Mouse (Mus musculus): ENCODE data around the gene Srrt.
A peak's percentile ranks its signal among the peaks of the same experiment; 100 is the strongest.

The Srrt gene

GRCm38 (mm10) chr5:137307071-137307912 lies at the start of gene Srrt:
Srrt (minus strand) TSS chr5:137307674.
- DNase-seq (ENCODE audit: extremely low read depth, low read depth, low spot score): peak; percentile 63

DNA sequence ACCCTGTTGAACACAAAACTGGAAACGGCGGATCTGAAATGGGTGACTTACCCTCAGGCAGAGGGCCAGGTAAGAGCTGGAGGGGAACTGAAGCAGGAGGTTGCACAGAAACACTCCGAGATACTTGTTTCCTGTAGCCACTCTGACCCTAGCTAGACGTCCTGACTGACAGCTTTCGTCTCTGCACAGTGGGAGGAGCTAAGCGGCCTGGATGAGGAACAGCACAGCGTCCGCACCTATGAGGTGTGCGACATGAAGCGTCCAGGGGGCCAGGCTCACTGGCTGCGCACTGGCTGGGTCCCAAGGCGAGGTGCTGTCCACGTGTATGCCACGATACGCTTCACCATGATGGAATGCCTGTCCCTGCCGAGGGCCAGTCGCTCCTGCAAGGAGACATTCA lies 46.6 kb upstream of the Srrt start:
- DNase-seq (ENCODE audit: extremely low read depth, low read depth, low spot score): no peak

DNA sequence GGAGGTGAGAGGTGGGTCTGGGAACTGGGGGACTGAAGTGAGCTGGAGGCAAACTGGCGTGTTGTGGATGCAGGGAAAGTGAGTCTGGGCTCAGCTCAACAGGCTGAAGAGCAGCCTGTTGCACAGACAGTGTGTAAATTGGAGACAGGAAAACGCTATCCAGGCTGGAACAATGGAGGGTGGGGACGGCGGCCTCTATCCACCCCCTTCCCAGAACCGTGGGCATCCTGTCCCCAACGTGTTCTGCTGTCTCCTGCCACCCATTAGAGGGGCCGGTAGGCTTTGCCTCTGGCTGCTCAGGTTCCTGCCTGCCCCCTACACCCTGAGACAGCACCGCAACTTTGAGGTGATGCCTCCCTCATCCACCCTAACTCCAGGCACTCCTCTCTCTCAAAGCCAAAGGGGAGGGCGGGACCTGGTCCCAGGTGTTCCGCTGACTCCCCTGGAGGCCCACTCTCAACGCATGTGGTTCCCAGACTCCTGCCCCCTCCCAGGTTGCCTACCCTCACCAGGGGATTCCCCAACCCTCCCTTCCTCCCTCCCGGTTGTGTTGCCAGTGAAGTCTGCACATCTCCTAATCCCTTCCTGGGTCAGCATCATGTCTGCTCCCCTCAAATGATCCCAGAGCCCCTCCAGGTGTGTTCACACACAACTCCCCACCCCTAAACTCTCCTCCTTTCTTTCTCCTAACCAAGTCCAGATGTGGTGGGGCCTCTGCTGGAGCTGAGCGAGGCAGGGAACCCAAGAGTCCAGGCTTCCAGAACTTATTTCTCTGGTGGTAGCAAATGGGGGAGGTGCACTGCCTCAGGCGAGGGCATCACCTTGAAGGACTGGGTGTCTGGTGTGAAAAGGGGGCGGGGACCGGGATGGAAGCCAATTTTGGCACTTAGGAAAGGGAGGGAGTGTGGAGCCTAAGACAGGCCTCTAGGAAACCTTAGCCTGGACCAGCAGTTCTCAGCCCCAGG lies 44.8 kb upstream of the Srrt start:
- no peak for DNase-seq (ENCODE audit: extremely low read depth, low read depth, low spot score)

- DNase-seq (ENCODE audit: extremely low read depth, low read depth, low spot score): no peak
These were observed 43.9 kb upstream of the Srrt start for GRCm38 (mm10) chr5:137351394-137351793.

DNA sequence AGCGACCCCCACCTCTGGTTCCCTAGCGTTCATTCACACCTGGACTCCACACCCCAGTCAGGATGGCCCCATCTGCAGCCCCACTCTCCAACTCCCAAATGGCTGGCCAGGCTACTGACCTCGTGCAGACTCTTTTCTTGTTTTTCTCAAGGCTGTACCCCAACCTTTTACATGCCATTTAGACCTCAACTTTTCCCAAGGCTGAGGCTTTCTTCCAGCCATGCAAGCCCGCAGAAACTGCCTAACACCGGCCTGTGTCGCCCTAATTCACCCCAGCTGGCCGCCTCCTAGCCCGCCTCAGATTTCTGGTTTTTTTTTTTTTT lies 43.5 kb upstream of the Srrt start:
- no peak for DNase-seq (ENCODE audit: extremely low read depth, low read depth, low spot score)

DNA sequence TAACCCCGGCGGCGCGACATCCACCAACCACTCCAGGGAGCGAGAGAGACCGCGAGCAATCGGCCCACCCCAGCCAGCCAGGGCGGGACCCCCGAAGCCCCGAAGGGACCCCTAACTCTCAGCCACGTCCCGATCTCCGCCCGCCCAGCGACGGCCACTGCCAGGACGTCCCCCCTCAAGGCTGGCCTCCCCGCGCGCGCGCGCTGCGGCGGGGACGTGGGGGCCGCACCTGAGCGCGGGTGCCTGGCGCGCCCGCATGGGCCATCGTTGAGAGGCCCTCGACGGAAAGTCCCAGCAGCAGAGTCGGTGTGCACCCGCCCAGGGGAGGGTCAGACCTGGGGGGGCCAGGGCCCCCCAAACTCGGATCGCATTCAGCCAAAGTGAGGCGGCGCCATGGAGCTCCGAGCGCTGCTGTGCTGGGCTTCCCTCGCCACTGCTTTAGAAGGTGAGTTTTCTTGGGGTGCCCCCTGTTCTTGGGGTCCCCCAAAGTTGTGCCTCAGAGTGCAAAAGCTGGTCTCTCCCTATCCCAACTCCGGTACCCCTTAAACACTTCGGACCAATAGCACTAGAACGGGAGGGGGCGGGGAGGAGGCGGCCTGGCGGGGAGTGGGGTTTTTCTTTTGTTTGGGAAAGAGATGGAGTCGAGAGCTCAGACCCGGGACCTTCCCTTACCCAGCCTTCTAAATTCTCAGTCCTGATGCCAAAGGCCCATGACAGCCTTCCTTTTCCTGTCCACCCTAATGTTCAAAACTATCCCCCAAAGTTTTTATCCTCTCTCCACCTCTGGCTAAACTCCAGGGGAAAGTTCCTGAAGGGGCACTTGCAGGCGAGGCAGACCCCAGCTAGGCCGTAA lies 43.0 kb upstream of the Srrt start:
- no peak for DNase-seq (ENCODE audit: extremely low read depth, low read depth, low spot score)

- DNase-seq (ENCODE audit: extremely low read depth, low read depth, low spot score): no peak
These were observed 42.1 kb upstream of the Srrt start, which contains the start of gene Ephb4 for GRCm38 (mm10) chr5:137349384-137350204. Ephb4 (plus strand) TSS chr5:137350109.

DNA sequence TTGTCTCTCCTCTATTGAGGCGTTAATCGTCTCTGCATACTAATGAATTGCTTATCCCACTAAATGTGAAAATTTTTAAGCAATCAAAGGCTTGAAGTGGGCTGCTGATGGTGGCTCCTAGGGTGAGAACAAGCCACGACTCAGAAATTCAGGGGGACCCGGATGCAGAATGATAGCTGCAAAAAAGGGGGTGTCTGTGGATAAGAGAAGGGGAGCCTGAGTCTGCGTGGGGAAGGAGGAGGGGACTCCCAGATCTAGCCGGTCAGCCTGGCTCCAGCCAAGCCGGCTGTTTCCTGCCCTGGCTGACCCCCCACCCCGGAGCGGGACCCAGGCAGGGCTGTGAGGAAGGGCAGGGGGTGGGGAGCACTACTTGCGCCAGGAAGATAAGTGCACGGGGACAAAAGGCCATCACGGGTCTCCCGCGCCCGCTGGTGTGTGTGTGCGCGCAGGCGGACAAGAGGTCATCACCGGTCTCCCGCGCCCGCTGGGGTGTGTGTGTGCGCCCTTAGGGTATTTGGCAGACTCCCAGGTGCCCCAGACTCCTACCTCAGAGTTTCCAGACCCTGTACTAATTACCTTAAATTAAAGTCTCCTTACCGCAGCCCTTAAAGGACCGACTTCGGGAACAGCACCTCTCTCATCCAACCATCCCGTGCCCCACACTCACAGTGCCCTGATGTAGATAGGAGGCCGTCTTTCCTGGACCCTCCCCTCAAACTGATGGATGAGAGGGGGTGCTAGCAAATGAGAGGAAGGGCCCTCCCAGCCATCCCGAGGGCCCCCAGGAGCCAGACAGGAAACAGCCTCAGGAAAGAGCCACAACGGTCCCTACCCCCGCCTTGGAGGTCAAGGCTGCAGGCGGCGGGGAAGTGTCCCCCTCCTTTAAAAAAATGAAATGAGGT lies 41.3 kb upstream of the Srrt start:
- DNase-seq (ENCODE audit: extremely low read depth, low read depth, low spot score): no peak

DNA sequence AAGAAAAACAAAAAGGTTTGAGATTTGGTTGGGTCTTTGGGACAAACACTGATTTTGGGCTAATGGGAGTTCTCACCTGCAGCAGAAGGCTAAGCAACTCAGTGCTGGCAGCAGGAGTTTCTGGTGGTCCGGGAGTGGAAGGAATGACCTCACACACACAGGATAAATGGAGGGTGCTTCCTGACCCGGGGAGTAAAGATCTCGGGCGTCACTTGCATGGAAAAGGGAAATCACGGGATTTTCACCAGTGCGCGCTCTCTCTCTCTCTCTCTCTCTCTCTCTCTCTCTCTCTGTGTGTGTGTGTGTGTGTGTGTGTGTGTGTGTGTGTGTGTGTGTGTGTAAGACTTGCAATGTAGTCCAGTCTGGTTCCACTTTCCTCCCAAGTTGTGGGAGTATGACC lies 40.4 kb upstream of the Srrt start:
- no peak for DNase-seq (ENCODE audit: extremely low read depth, low read depth, low spot score)

GRCm38 (mm10) chr5:137346983-137347382 lies 39.5 kb upstream of the Srrt start:
- no peak for DNase-seq (ENCODE audit: extremely low read depth, low read depth, low spot score)

DNA sequence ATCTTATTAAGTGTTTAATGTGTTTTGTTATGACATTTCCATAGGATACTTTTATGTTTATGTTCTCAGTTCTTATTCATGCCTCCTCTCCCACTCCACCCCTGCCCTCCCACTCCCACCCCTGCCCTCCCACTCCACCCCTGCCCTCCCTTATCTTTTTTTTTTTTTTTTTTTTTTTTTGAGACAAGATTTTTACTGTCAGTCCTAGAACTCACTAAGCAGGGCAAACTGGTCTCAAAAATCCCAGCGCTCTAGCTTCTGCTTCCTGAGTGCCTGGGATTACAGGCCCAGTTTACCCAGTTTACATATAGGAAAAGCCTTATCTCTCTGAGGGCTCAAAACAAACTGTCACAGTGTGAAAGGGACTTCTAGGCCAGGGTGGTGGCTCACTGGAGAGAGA lies 38.9 kb upstream of the Srrt start:
- DNase-seq (ENCODE audit: extremely low read depth, low read depth, low spot score): no peak

DNA sequence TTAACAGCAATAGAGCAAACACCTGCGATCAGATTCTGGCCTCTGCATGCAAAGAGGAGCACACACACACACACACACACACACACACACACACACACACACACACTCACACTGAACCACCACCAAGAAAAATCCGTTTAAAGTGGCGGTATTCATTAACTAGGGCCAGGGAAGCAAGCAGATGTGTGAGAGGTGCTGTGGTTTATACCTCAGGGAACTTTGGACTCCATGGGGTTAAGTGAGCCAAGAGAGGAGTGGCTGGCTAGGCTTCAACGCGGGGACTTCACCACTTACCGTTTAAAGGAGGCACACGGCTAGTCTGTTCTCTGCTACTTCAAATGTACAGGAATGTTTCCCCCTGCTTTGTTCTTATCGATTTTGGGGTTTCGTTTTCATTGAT lies 38.3 kb upstream of the Srrt start:
- DNase-seq (ENCODE audit: extremely low read depth, low read depth, low spot score): no peak

DNA sequence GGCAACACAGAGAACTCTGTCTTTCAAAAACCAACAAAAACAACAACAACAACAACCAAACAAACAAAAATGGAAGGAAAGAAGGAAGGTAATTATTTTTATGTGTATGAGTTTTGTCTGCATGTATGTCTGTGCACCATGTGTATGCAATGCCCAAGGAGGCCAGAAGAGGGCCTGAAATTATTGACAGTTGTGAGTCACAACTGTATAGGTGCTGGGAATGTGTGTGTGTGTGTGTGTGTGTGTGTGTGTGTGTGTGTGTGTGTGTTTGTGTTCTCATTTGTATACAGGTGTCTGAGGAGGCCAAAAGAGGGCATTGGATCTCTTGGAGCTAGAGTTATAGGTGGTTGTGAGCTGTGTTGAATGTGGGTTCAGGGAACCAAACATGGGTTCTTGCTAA lies 36.4 kb upstream of the Srrt start:
- DNase-seq (ENCODE audit: extremely low read depth, low read depth, low spot score): no peak

- DNase-seq (ENCODE audit: extremely low read depth, low read depth, low spot score): no peak
These were observed 35.9 kb upstream of the Srrt start for GRCm38 (mm10) chr5:137343412-137343811.

DNA sequence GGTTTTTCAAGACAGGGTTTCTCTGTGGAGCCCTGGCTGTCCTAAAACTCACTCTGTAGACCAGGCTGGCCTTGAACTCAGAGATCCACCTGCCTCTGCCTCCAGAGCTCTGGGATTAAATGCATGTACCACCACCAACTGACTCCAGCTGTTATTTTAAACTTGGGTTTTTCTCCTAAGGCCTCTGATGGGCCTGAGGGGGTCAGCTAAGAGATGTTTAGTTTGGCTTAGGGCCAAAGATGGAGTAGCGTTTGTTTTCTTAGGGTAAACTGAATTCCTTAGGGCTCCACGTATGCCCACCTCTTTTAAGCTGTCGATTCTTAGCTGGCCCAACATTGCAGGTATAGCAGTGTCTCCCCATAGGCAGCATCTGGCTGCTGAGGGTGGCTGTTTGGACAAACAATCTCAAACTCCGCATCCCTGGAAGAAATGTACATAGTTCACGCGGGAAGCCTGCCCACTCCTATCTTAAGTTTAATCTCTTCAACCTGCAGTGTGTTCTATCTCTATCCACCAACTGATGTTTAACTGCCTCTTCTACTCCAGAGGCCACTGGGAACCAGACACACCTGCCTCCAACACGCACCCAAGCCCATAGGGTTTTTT lies 35.0 kb upstream of the Srrt start:
- DNase-seq (ENCODE audit: extremely low read depth, low read depth, low spot score): no peak

GRCm38 (mm10) chr5:137340222-137340621 lies 32.7 kb upstream of the Srrt start:
- DNase-seq (ENCODE audit: extremely low read depth, low read depth, low spot score): no peak

DNA sequence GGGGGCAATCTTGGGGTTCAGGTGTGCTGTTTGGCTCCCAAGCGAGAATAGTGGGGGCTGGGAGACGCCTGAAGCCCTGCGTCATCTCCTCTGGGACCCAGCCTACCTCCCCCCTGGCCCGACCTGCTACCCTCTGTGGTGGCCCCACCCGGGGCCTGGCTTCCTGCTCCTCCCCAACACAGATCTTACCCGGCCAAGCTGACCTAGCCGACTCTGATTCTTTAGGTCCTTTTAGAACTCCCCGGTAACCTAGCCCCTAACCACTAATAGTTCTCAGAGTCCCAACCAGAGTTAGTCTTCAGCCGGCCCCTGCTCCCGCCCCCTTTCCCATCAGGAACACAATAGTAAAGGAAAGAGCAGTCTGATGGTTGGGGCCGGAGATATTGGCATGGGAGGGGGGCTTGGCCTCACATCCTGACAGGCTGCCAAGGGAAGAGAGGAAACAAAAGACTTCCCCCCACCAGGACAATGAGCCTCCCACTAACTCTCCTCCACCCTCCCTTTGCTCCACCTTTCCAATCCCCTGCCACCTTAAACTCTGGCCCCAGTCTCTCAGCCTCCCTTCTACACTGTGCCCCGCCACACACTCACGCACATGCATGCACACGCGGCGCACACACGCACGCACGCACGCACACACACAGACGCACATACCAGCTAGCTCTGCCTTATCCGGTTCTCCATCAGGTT lies 32.0 kb upstream of the Srrt start:
- no peak for DNase-seq (ENCODE audit: extremely low read depth, low read depth, low spot score)

GRCm38 (mm10) chr5:137338663-137339289 lies 31.3 kb upstream of the Srrt start:
- no peak for DNase-seq (ENCODE audit: extremely low read depth, low read depth, low spot score)
